Mouse (Mus musculus) C2C12 (cell line): Measurements from ENCODE around the gene Gpha2.

Experiments
- CTCF ChIP-seq: IDR thresholded peaks from one replicate; pipeline ENCODE4 v1.5.1; 2011; ENCODE audit not compliant: control insufficient read depth, insufficient read depth, insufficient read length
- MAX ChIP-seq: IDR thresholded peaks from one replicate; pipeline ENCODE4 v1.6.1; 2011; ENCODE audit warnings: mild to moderate bottlenecking, control low read depth

DNA sequence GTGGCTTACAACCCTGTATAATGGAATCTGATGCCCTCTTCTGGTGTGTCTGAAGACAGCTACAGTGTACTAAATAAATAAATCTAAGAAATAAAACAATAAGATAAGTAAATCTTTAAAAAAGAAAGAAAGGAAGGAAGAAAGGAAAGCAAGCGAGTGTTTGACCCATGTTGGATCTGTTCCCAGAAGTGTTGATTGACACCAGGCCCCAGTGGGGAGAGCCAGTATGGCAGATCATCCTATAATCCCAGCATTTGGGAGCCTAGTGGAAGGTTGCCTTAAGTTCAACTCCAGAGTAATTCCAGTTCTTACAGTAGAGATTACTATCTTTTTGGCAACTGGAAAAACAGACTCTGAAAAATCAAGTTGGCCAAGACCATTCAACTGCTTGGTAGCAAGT lies 19.6 kb downstream of the Gpha2 start:
- TF ChIP-seq CTCF (no peak), MAX (no peak)
